16 mouse cellular contexts compared by ENCODE assay signal in the genomic region with DNA sequence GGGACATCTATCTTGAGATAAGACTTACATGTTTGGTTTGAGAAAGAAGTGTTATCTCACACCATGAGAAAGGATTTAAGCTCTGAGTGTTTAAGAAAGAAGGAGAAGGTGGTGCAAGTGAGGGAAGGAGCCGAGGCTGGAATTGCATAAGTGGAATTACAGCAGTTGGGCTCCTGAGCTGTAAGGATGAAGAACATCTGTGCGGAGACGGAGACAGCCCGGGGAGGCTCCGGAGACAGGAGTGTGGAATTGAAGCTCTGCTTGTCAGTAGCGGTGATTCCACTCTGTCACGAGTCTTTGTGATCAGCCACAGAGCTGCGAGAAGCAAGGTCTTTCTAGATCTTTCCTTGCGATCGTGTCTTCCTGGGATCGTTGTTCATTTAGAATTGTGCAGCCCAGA. TPM values are rescaled to one million over a fixed set of nuclear protein-coding genes. Genes with fewer than 3 reads are reported as not detected.
A peak's percentile ranks its signal among the peaks of the same experiment; 100 is the strongest.
DNase-seq lines count a peak whose midpoint lies in the region; ATAC-seq and TF ChIP-seq lines count a peak whose summit lies in the region.
"Had no signal": no experiment of that assay in that cellular context is flagged by ENCODE, and none has a peak within 500 bp of the region (broad histone marks: within the 10 kb centered on the region; RNA-seq: fewer than 3 reads in every experiment).

No protein-coding gene starts in this region.

- H3K27me3 ChIP-seq in kidney, embryonic 15.5 days, result no peaks in the 10 kb centered on the region
- no peaks in the 10 kb centered on the region for H3K27me3 ChIP-seq in heart, embryonic 15.5 days
- H3K27me3 ChIP-seq in lung, postnatal 0 days (replicated peaks; ENCODE audit: insufficient read depth, low read length), result no peaks in the 10 kb centered on the region
- H3K27me3 ChIP-seq: hindbrain, embryonic 15.5 days had no signal

- peak overlapping the region; percentile 34 for H3K4me2 ChIP-seq in kidney, embryonic 15.5 days
- no peak overlapping the region for H3K4me2 ChIP-seq in heart, embryonic 15.5 days
- H3K4me2 ChIP-seq in lung, postnatal 0 days (replicated peaks; ENCODE audit: low read depth, low read length), result no peak overlapping the region
- H3K4me2 ChIP-seq: hindbrain, embryonic 15.5 days had no signal

- DNase-seq in frontal cortex, postnatal 10 days (ENCODE audit: low spot score in 2 of 2), result no peak
- no peak for DNase-seq in kidney, postnatal 14 days
- peak; percentile 76 for DNase-seq in lung, postnatal 0 days (ENCODE audit: low spot score)
- no peak for DNase-seq in ovary, postnatal 10 days (ENCODE audit: low spot score)
- DNase-seq in cerebellum, adult 18-20 months, result no peak
- DNase-seq: adrenal gland, postnatal 36 days; cerebellum, adult 11-12 months; gastrocnemius, postnatal 25 days had no signal

- peak overlapping the region; percentile 87 for H3K27ac ChIP-seq in kidney, embryonic 15.5 days
- peak overlapping the region; percentile 85 for H3K27ac ChIP-seq in heart, embryonic 15.5 days
- H3K27ac ChIP-seq in lung, postnatal 0 days (ENCODE audit: low read length), result peak overlapping the region; percentile 64
- H3K27ac ChIP-seq: hindbrain, embryonic 15.5 days had no signal

- no peak overlapping the region for H3K9ac ChIP-seq in kidney, embryonic 15.5 days
- peak overlapping the region; percentile 19; the same call in 1 of the 2 replicates for H3K9ac ChIP-seq in heart, embryonic 15.5 days
- no peak overlapping the region for H3K9ac ChIP-seq in lung, postnatal 0 days (replicated peaks; ENCODE audit: low read depth)
- H3K9ac ChIP-seq: hindbrain, embryonic 15.5 days had no signal

- H3K4me3 ChIP-seq in kidney, embryonic 15.5 days (replicated peaks), result no peak overlapping the region
- H3K4me3 ChIP-seq in heart, embryonic 15.5 days, result no peak overlapping the region
- H3K4me3 ChIP-seq in lung, postnatal 0 days (ENCODE audit: low read depth, low read length), result no peak overlapping the region
- H3K4me3 ChIP-seq: hindbrain, embryonic 15.5 days; megakaryocyte, embryonic 14.5 days had no signal

- peaks cover 76% of the 10 kb centered on the region for H3K36me3 ChIP-seq in kidney, embryonic 15.5 days
- peaks cover 39% of the 10 kb centered on the region for H3K36me3 ChIP-seq in heart, embryonic 15.5 days
- peaks cover 9% of the 10 kb centered on the region; the same call in 1 of the 2 replicates for H3K36me3 ChIP-seq in lung, postnatal 0 days (ENCODE audit: insufficient read depth, low read length)
- H3K36me3 ChIP-seq: hindbrain, embryonic 15.5 days had no signal

- TF ChIP-seq CTCF in lung, postnatal 0 days (IDR thresholded peaks at IDR 0.05), result no peak

- WGBS in kidney, embryonic 15.5 days, result 48% methylated on average over 11 of the region's 11 CpGs
- 58% methylated on average over 11 of the region's 11 CpGs for WGBS in heart, embryonic 15.5 days
- WGBS in lung, postnatal 0 days, result 56% methylated on average over 11 of the region's 11 CpGs

- TF ChIP-seq EP300 in lung, postnatal 0 days (IDR thresholded peaks at IDR 0.05), result no peak

- peak; percentile 78 for ATAC-seq in frontal cortex, adult (ENCODE audit: low TSS enrichment)
- ATAC-seq in kidney, embryonic 15.5 days (replicated peaks; ENCODE audit: low FRiP score), result no peak
- ATAC-seq in heart, embryonic 15.5 days (replicated peaks; ENCODE audit: insufficient number of reproducible peaks, insufficient read depth, low FRiP score, low read depth), result no peak
- peak; percentile 67 for ATAC-seq in lung, postnatal 0 days
- ATAC-seq: forebrain, embryonic 14.5 days had no signal

- H3K9me3 ChIP-seq in kidney, embryonic 15.5 days (replicated peaks), result no peaks in the 10 kb centered on the region
- H3K9me3 ChIP-seq in heart, embryonic 15.5 days (replicated peaks), result no peaks in the 10 kb centered on the region
- H3K9me3 ChIP-seq in lung, postnatal 0 days (ENCODE audit: low read length), result no peaks in the 10 kb centered on the region
- H3K9me3 ChIP-seq: hindbrain, embryonic 15.5 days; megakaryocyte, embryonic 14.5 days had no signal

- H3K4me1 ChIP-seq in kidney, embryonic 15.5 days, result peaks cover 57% of the 10 kb centered on the region
- peaks cover 67% of the 10 kb centered on the region for H3K4me1 ChIP-seq in heart, embryonic 15.5 days (replicated peaks)
- H3K4me1 ChIP-seq in lung, postnatal 0 days (ENCODE audit: insufficient read depth, low read depth, low read length), result peaks cover 2% of the 10 kb centered on the region; the same call in 1 of the 2 replicates
- H3K4me1 ChIP-seq: hindbrain, embryonic 15.5 days; megakaryocyte, embryonic 14.5 days had no signal

RNA-seq across cellular contexts. Expression of a gene that starts 30.0 kb away (rescaled TPM):
- polyA plus RNA-seq in kidney, embryonic 15.5 days (2015; fragmentation: Nextera tagmentation; extraction: Ambion mirVana), result 134 and 144 TPM in 2 replicates
- 90.9 and 99.5 TPM in 2 replicates for polyA plus RNA-seq in heart, embryonic 15.5 days (2015; fragmentation: Nextera tagmentation; extraction: Ambion mirVana)
- polyA plus RNA-seq in lung, postnatal 0 days (2015; fragmentation: Nextera tagmentation; extraction: Ambion mirVana), result 54.8 and 56.0 TPM in 2 replicates

RNA-seq across cellular contexts. Expression of a gene that starts 54.4 kb away (rescaled TPM):
- not detected in 2 replicates for polyA plus RNA-seq in kidney, embryonic 15.5 days (2015; fragmentation: Nextera tagmentation; extraction: Ambion mirVana)
- polyA plus RNA-seq in heart, embryonic 15.5 days (2015; fragmentation: Nextera tagmentation; extraction: Ambion mirVana), result not detected in 2 replicates
- not detected in 2 replicates for polyA plus RNA-seq in lung, postnatal 0 days (2015; fragmentation: Nextera tagmentation; extraction: Ambion mirVana)
- polyA plus RNA-seq: embryonic facial prominence, embryonic 11.5 days; forebrain, embryonic 14.5 days; hindbrain, embryonic 15.5 days; testis, adult 2 months had no signal

RNA-seq across cellular contexts. Expression of a gene that starts 56.3 kb away (rescaled TPM):
- 144 and 151 TPM in 2 replicates for polyA plus RNA-seq in kidney, embryonic 15.5 days (2015; fragmentation: Nextera tagmentation; extraction: Ambion mirVana)
- 185 and 235 TPM in 2 replicates for polyA plus RNA-seq in heart, embryonic 15.5 days (2015; fragmentation: Nextera tagmentation; extraction: Ambion mirVana)
- 71.4 and 75.2 TPM in 2 replicates for polyA plus RNA-seq in lung, postnatal 0 days (2015; fragmentation: Nextera tagmentation; extraction: Ambion mirVana)

Comparison
In these comparisons a context has a peak if more than half of its experiments do, and no peak if none do; other contexts are left out.
1. ATAC-seq: peak in frontal cortex, adult (single experiment) and lung, postnatal 0 days (single experiment); none in kidney, embryonic 15.5 days (single experiment) and heart, embryonic 15.5 days (single experiment).
2. Peak in every context shown above with its lines, with median percentiles within 50 percentile points of each other: H3K27ac ChIP-seq.